Mouse (Mus musculus): Measurements from ENCODE around the gene Olfr307. TPM values are rescaled to one million over a fixed set of nuclear protein-coding genes. Genes with fewer than 3 reads are reported as not detected.
"Not testable (repeated sequence)": the region's sequence is repeated elsewhere in the genome, so short reads cannot be mapped to it uniquely, and the experiment has no call there.

Olfr307 gene
- not detected in 2 replicates for polyA plus RNA-seq (2015; fragmentation: Nextera tagmentation; extraction: Ambion mirVana)

- H3K27ac ChIP-seq, result no peak within 1 kb of the TSS
- no peak within 1 kb of the TSS for H3K4me2 ChIP-seq
- H3K27me3 ChIP-seq, result no peaks in the 10 kb centered on the region
- WGBS, result 69% methylated on average over 1 of the region's 1 CpGs
- no peaks in the 10 kb centered on the region for H3K4me1 ChIP-seq
- H3K9me3 ChIP-seq, result no peaks in the 10 kb centered on the region
- ATAC-seq (ENCODE audit: borderline replicate concordance, extremely low read depth, low FRiP score, low TSS enrichment), result no peak
- H3K4me3 ChIP-seq, result no peak within 1 kb of the TSS
- no peak within 1 kb of the TSS for H3K9ac ChIP-seq
- H3K36me3 ChIP-seq, result no peaks in the 10 kb centered on the region
These were observed at the start of gene Olfr307 for GRCm38 (mm10) chr7:86337486-86337885. Gene Olfr307, minus strand, starts transcription at chr7:86337586.

GRCm38 (mm10) chr7:86386558-86386957, 49.2 kb upstream of the Olfr307 start, which contains the start of gene Olfr304:
Gene Olfr304, minus strand, starts transcription at chr7:86386658.
- WGBS, result 50% methylated on average over 1 of the region's 1 CpGs
- ATAC-seq (ENCODE audit: borderline replicate concordance, extremely low read depth, low FRiP score, low TSS enrichment), result no peak
- Histone ChIP-seq H3K27me3 (no peaks in the 10 kb centered on the region), H3K27ac (no peak within 1 kb of the TSS), H3K4me2 (no peak within 1 kb of the TSS), H3K9me3 (no peaks in the 10 kb centered on the region), H3K4me3 (no peak within 1 kb of the TSS), H3K9ac (no peak within 1 kb of the TSS), H3K4me1 (no peaks in the 10 kb centered on the region), H3K36me3 (no peaks in the 10 kb centered on the region)

GRCm38 (mm10) chr7:86385769-86386168, 48.4 kb upstream of the Olfr307 start:
- Histone ChIP-seq H3K4me1 (no peaks in the 10 kb centered on the region), H3K9ac (no peak overlapping the region), H3K36me3 (no peaks in the 10 kb centered on the region), H3K4me3 (no peak overlapping the region), H3K27me3 (no peaks in the 10 kb centered on the region), H3K9me3 (no peaks in the 10 kb centered on the region), H3K27ac (no peak overlapping the region), H3K4me2 (no peak overlapping the region)
- no peak for ATAC-seq (ENCODE audit: borderline replicate concordance, extremely low read depth, low FRiP score, low TSS enrichment)
- 62% methylated on average over 3 of the region's 3 CpGs for WGBS

- 77% methylated on average over 1 of the region's 1 CpGs for WGBS
These were observed 29.4 kb upstream of the Olfr307 start, which contains the start of gene Olfr305 for GRCm38 (mm10) chr7:86366828-86367227. Gene Olfr305, minus strand, starts transcription at chr7:86366928.

GRCm38 (mm10) chr7:86346296-86346695, 8.9 kb upstream of the Olfr307 start:
- not testable (repeated sequence) for H3K4me2 ChIP-seq; H3K9ac ChIP-seq; H3K27ac ChIP-seq; H3K27me3 ChIP-seq; H3K4me1 ChIP-seq; ATAC-seq (ENCODE audit: borderline replicate concordance, extremely low read depth, low FRiP score, low TSS enrichment); H3K9me3 ChIP-seq; H3K4me3 ChIP-seq; H3K36me3 ChIP-seq
- 82% methylated on average over 9 of the region's 9 CpGs for WGBS

More at GRCm38 (mm10) chr7:86366828-86367227, 29.4 kb upstream of the Olfr307 start, which contains the start of gene Olfr305:
- Histone ChIP-seq H3K36me3 (no peaks in the 10 kb centered on the region), H3K4me3 (no peak within 1 kb of the TSS), H3K4me2 (no peak within 1 kb of the TSS), H3K4me1 (no peaks in the 10 kb centered on the region), H3K27ac (no peak within 1 kb of the TSS), H3K9me3 (no peaks in the 10 kb centered on the region), H3K27me3 (no peaks in the 10 kb centered on the region), H3K9ac (no peak within 1 kb of the TSS)
- ATAC-seq (ENCODE audit: borderline replicate concordance, extremely low read depth, low FRiP score, low TSS enrichment), result no peak

- H3K27me3 ChIP-seq, result no peaks in the 10 kb centered on the region
- no peak overlapping the region for H3K27ac ChIP-seq
- no peak overlapping the region for H3K9ac ChIP-seq
- H3K4me3 ChIP-seq, result no peak overlapping the region
- 59% methylated on average over 3 of the region's 3 CpGs for WGBS
- H3K9me3 ChIP-seq, result no peaks in the 10 kb centered on the region
- H3K4me2 ChIP-seq, result no peak overlapping the region
- no peak for ATAC-seq (ENCODE audit: borderline replicate concordance, extremely low read depth, low FRiP score, low TSS enrichment)
- no peaks in the 10 kb centered on the region for H3K4me1 ChIP-seq
- H3K36me3 ChIP-seq, result no peaks in the 10 kb centered on the region
These were observed 6.9 kb upstream of the Olfr307 start for GRCm38 (mm10) chr7:86344253-86344652.

- Histone ChIP-seq H3K4me1 (no peaks in the 10 kb centered on the region), H3K27me3 (no peaks in the 10 kb centered on the region), H3K9me3 (no peaks in the 10 kb centered on the region), H3K36me3 (no peaks in the 10 kb centered on the region), H3K27ac (no peak overlapping the region), H3K4me3 (no peak overlapping the region), H3K9ac (no peak overlapping the region), H3K4me2 (no peak overlapping the region)
- WGBS, result 70% methylated on average over 14 of the region's 14 CpGs
- ATAC-seq (ENCODE audit: borderline replicate concordance, extremely low read depth, low FRiP score, low TSS enrichment), result no peak
These were observed 5.6 kb upstream of the Olfr307 start for GRCm38 (mm10) chr7:86342881-86343565.

GRCm38 (mm10) chr7:86325530-86325929, 11.9 kb downstream of the Olfr307 start, which contains the start of gene Olfr308:
Gene Olfr308, minus strand, starts transcription at chr7:86325630.
- Histone ChIP-seq H3K9ac (no peak within 1 kb of the TSS), H3K27ac (no peak within 1 kb of the TSS), H3K9me3 (no peaks in the 10 kb centered on the region), H3K36me3 (no peaks in the 10 kb centered on the region), H3K4me1 (no peaks in the 10 kb centered on the region), H3K4me3 (no peak within 1 kb of the TSS), H3K4me2 (no peak within 1 kb of the TSS), H3K27me3 (no peaks in the 10 kb centered on the region)
- no peak for ATAC-seq (ENCODE audit: borderline replicate concordance, extremely low read depth, low FRiP score, low TSS enrichment)

- Histone ChIP-seq H3K9ac (no peak overlapping the region), H3K4me1 (no peaks in the 10 kb centered on the region)
- ATAC-seq (ENCODE audit: borderline replicate concordance, extremely low read depth, low FRiP score, low TSS enrichment), result no peak
These were observed 16.1 kb downstream of the Olfr307 start for GRCm38 (mm10) chr7:86321323-86321722.

GRCm38 (mm10) chr7:86313608-86314007, 23.8 kb downstream of the Olfr307 start, which contains the start of gene Olfr309:
Gene Olfr309, minus strand, starts transcription at chr7:86313708.
- no peaks in the 10 kb centered on the region for H3K4me1 ChIP-seq
- H3K9me3 ChIP-seq, result no peaks in the 10 kb centered on the region
- H3K4me3 ChIP-seq, result no peak within 1 kb of the TSS
- H3K36me3 ChIP-seq, result no peaks in the 10 kb centered on the region
- no peak within 1 kb of the TSS for H3K9ac ChIP-seq
- WGBS, result 71% methylated on average over 2 of the region's 2 CpGs
- no peaks in the 10 kb centered on the region for H3K27me3 ChIP-seq
- ATAC-seq (ENCODE audit: borderline replicate concordance, extremely low read depth, low FRiP score, low TSS enrichment), result no peak
- no peak within 1 kb of the TSS for H3K27ac ChIP-seq
- H3K4me2 ChIP-seq, result no peak within 1 kb of the TSS

More at GRCm38 (mm10) chr7:86321323-86321722, 16.1 kb downstream of the Olfr307 start:
- Histone ChIP-seq H3K4me3 (no peak overlapping the region), H3K9me3 (no peaks in the 10 kb centered on the region), H3K27ac (no peak overlapping the region), H3K27me3 (no peaks in the 10 kb centered on the region), H3K4me2 (no peak overlapping the region), H3K36me3 (no peaks in the 10 kb centered on the region)
- WGBS, result 92% methylated on average over 2 of the region's 2 CpGs
